Mouse (Mus musculus) lung, embryonic 15.5 days (tissue): ENCODE data around the gene Rpf2. TPM values are rescaled to one million over a fixed set of nuclear protein-coding genes. Genes with fewer than 3 reads are reported as not detected.

Experiments used
- ATAC-seq: fragments of 200-750 bp; cut with Nextera tagmentation; 2 replicates; pipeline ENCODE4 v1.8.0; 2017; ENCODE audit warnings: moderate number of reproducible peaks, borderline replicate concordance; ENCODE audit not compliant: low FRiP score, low TSS enrichment; ENCODE audit errors: extremely low read depth
- H3K27ac ChIP-seq: fragments of 300-500 bp; sonication (generic); 2 replicates; pipeline ENCODE4 v1.5.1; 2015; ENCODE audit warnings: moderate library complexity, mild to moderate bottlenecking, inconsistent platforms
- H3K27me3 ChIP-seq: fragments of 300-500 bp; sonication (generic); 2 replicates; pipeline ENCODE4 v1.6.1; 2015; ENCODE audit warnings: inconsistent platforms
- H3K36me3 ChIP-seq: fragments of 300-500 bp; sonication (generic); 2 replicates; pipeline ENCODE4 v1.6.1; 2015; ENCODE audit warnings: inconsistent platforms
- H3K4me1 ChIP-seq: fragments of 300-500 bp; sonication (generic); 2 replicates; pipeline ENCODE4 v1.6.1; 2015; ENCODE audit warnings: inconsistent platforms
- H3K4me2 ChIP-seq: fragments of 300-500 bp; sonication (generic); 2 replicates; pipeline ENCODE4 v1.6.1; 2015; ENCODE audit warnings: inconsistent platforms, mild to moderate bottlenecking, moderate library complexity
- H3K4me3 ChIP-seq: fragments of 300-500 bp; sonication (generic); 2 replicates; pipeline ENCODE4 v1.5.1; 2015; ENCODE audit warnings: mild to moderate bottlenecking, inconsistent platforms
- H3K9ac ChIP-seq: fragments of 300-500 bp; sonication (generic); 2 replicates; pipeline ENCODE4 v1.6.1; 2015; ENCODE audit warnings: inconsistent platforms
- H3K9me3 ChIP-seq: fragments of 300-500 bp; sonication (generic); 2 replicates; pipeline ENCODE4 v1.6.1; 2016; ENCODE audit warnings: inconsistent platforms
- WGBS: fragments of 180-500 bp; shearing (Covaris S2); methylation state at CpG from one replicate; pipeline ENCODE4 v1.1.7; 2015; 5-methylcytosine and 5-hydroxymethylcytosine counted together
- polyA plus RNA-seq: library from polyadenylated mRNA; unstranded; fragments of >200 nt; fragmentation: Nextera tagmentation; extraction: Ambion mirVana; gene quantifications from 2 replicates; pipeline ENCODE4 v1.2.1, GENCODE M21; 2015

Rpf2 gene
- polyA plus RNA-seq, 1 experiment from 2014 or later: 62.3 TPM

DNA sequence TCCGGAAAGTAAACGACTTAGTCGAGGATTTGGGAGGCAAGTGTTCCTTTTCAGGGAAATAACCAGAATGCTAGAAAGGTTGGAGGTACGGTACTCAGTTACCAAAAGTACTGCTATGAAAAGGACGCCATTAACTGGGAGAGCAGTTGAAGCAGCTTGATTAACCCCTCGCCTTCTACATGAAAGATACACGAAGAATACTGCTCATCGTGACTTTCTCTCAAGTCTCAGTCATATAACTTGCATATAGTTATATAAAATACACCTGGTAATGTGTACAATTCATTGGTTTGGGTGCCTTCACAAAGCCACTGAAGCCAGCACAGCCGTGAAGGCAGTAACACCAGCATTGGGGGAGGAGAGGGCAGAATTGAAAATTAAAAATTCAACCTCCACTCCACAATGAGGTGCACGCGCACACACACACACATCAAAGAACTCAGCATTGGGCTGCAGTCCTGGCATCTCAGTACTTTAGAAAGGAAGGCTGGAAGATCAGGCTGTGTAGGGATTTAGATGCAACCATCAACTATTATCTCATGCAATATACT is 405 bp upstream of the Rpf2 start:
- no peaks in the 10 kb centered on the region for H3K27me3 ChIP-seq
- WGBS: 31% methylated on average over 11 of the region's 11 CpGs
- peaks cover 9% of the 10 kb centered on the region; the same call in 1 of the 2 replicates for H3K4me1 ChIP-seq
- peak overlapping the region; percentile 91 for H3K4me3 ChIP-seq
- peaks cover 57% of the 10 kb centered on the region for H3K36me3 ChIP-seq
- no peaks in the 10 kb centered on the region for H3K9me3 ChIP-seq
- H3K27ac ChIP-seq: peak overlapping the region; percentile 77
- peak overlapping the region; percentile 61; the same call in 1 of the 2 replicates for H3K9ac ChIP-seq
- ATAC-seq: 0 out of 2 replicates have a peak, but pooled peaks have one; percentile 13
- H3K4me2 ChIP-seq: peak overlapping the region; percentile 73

- no peak overlapping the region for H3K9ac ChIP-seq
- no peak overlapping the region for H3K4me3 ChIP-seq
- WGBS: 95% methylated on average over 5 of the region's 5 CpGs
- peaks cover 42% of the 10 kb centered on the region for H3K36me3 ChIP-seq
- H3K9me3 ChIP-seq: no peaks in the 10 kb centered on the region
- no peak overlapping the region for H3K4me2 ChIP-seq
- H3K4me1 ChIP-seq: no peaks in the 10 kb centered on the region
- no peak overlapping the region for H3K27ac ChIP-seq
- no peaks in the 10 kb centered on the region for H3K27me3 ChIP-seq
- ATAC-seq: no peak
Measured at GRCm38 (mm10) chr10:40237826-40238225, 9.0 kb downstream of the Rpf2 start.

- no peak overlapping the region for H3K9ac ChIP-seq
- 86% methylated on average over 3 of the region's 3 CpGs for WGBS
Measured at GRCm38 (mm10) chr10:40233241-40233640, 13.6 kb downstream of the Rpf2 start.

GRCm38 (mm10) chr10:40232442-40232841 is 14.4 kb downstream of the Rpf2 start:
- Histone ChIP-seq H3K36me3 (peaks cover 61% of the 10 kb centered on the region), H3K27ac (no peak overlapping the region), H3K4me1 (no peaks in the 10 kb centered on the region), H3K9ac (no peak overlapping the region), H3K4me2 (no peak overlapping the region), H3K9me3 (no peaks in the 10 kb centered on the region), H3K4me3 (no peak overlapping the region), H3K27me3 (no peaks in the 10 kb centered on the region)
- 69% methylated on average over 7 of the region's 7 CpGs for WGBS
- ATAC-seq: no peak

More at GRCm38 (mm10) chr10:40233241-40233640, 13.6 kb downstream of the Rpf2 start:
- Histone ChIP-seq H3K36me3 (peaks cover 55% of the 10 kb centered on the region), H3K27ac (no peak overlapping the region), H3K4me2 (no peak overlapping the region), H3K27me3 (no peaks in the 10 kb centered on the region), H3K4me3 (no peak overlapping the region), H3K4me1 (no peaks in the 10 kb centered on the region), H3K9me3 (no peaks in the 10 kb centered on the region)
- ATAC-seq: no peak

DNA sequence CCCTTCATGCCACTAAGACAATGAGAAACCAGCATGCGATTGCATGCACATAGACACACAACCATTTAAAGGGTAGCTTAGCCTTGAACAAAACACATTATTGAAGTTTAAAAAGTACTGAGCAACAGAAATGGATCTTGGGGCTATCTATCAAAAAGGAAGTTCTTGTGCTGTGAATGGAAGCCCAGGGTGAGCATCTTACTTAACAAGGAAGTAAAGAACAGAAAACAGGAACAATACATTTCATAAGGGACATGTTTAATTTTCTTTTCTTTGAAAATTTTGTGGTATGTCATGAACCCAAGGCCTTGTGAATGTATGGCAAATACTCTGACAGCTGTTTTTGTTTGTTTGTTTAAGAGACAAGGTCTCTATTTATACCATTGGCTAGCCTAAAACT is 17.1 kb downstream of the Rpf2 start:
- WGBS: 94% methylated on average over 1 of the region's 1 CpGs
- no peak overlapping the region for H3K9ac ChIP-seq
- H3K9me3 ChIP-seq: no peaks in the 10 kb centered on the region
- no peaks in the 10 kb centered on the region for H3K27me3 ChIP-seq
- H3K27ac ChIP-seq: no peak overlapping the region
- H3K4me2 ChIP-seq: no peak overlapping the region
- ATAC-seq: no peak
- no peak overlapping the region for H3K4me3 ChIP-seq
- peaks cover 66% of the 10 kb centered on the region for H3K36me3 ChIP-seq
- H3K4me1 ChIP-seq: no peaks in the 10 kb centered on the region

DNA sequence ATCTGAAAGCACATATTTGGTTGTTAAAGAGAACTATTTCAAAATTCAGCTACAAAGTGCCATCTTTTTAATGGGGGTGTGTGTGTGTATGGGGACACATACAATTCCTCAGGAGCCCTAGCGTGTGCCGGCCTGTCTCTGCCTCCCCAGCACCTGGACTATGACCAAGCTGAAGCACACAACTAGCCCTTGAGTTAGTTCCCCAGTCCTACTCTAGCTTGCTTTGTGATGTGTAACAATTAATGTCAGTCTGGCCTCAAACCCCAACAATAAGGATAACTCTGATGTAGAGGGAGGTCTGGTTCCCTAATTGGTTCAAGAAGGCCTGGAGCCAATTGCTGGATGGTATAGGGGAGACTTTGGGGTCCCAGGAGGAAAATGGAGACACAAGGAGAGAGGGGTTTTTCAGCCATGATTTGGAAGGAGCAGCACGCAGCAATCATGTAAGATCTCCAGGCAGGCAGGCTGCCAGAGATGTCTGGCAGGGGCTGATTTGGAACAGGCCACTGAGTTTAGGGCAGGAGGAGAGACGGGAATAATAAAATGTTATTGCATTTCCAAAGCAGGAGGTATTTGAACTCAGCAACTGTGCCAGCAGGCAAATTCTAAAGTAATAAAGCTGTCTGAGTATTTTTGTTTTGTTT is 19.1 kb downstream of the Rpf2 start:
- no peaks in the 10 kb centered on the region for H3K27me3 ChIP-seq
- peaks cover 70% of the 10 kb centered on the region for H3K36me3 ChIP-seq
- no peak overlapping the region for H3K4me3 ChIP-seq
- H3K4me2 ChIP-seq: no peak overlapping the region
- no peak overlapping the region for H3K9ac ChIP-seq
- 80% methylated on average over 4 of the region's 4 CpGs for WGBS
- H3K9me3 ChIP-seq: no peaks in the 10 kb centered on the region
- ATAC-seq: no peak
- H3K4me1 ChIP-seq: no peaks in the 10 kb centered on the region
- no peak overlapping the region for H3K27ac ChIP-seq

GRCm38 (mm10) chr10:40218874-40219273 is 28.0 kb downstream of the Rpf2 start:
- H3K36me3 ChIP-seq: peaks cover 25% of the 10 kb centered on the region
- H3K27ac ChIP-seq: no peak overlapping the region
- no peak overlapping the region for H3K9ac ChIP-seq
- 70% methylated on average over 3 of the region's 3 CpGs for WGBS
- no peaks in the 10 kb centered on the region for H3K4me1 ChIP-seq
- H3K9me3 ChIP-seq: no peaks in the 10 kb centered on the region
- H3K4me3 ChIP-seq: no peak overlapping the region
- H3K4me2 ChIP-seq: no peak overlapping the region
- no peaks in the 10 kb centered on the region for H3K27me3 ChIP-seq
- ATAC-seq: no peak

GRCm38 (mm10) chr10:40212443-40213169 is 34.2 kb downstream of the Rpf2 start:
- no peaks in the 10 kb centered on the region for H3K36me3 ChIP-seq
- no peaks in the 10 kb centered on the region for H3K27me3 ChIP-seq
- H3K4me2 ChIP-seq: no peak overlapping the region
- H3K4me1 ChIP-seq: no peaks in the 10 kb centered on the region
- H3K9me3 ChIP-seq: no peaks in the 10 kb centered on the region
- no peak overlapping the region for H3K4me3 ChIP-seq
- H3K27ac ChIP-seq: no peak overlapping the region
- 34% methylated on average over 13 of the region's 13 CpGs for WGBS
- ATAC-seq: peak; percentile 90
- H3K9ac ChIP-seq: no peak overlapping the region

GRCm38 (mm10) chr10:40195001-40195400 is 51.8 kb downstream of the Rpf2 start:
- Histone ChIP-seq H3K4me3 (no peak overlapping the region), H3K9me3 (no peaks in the 10 kb centered on the region)
- WGBS: 82% methylated on average over 6 of the region's 6 CpGs

DNA sequence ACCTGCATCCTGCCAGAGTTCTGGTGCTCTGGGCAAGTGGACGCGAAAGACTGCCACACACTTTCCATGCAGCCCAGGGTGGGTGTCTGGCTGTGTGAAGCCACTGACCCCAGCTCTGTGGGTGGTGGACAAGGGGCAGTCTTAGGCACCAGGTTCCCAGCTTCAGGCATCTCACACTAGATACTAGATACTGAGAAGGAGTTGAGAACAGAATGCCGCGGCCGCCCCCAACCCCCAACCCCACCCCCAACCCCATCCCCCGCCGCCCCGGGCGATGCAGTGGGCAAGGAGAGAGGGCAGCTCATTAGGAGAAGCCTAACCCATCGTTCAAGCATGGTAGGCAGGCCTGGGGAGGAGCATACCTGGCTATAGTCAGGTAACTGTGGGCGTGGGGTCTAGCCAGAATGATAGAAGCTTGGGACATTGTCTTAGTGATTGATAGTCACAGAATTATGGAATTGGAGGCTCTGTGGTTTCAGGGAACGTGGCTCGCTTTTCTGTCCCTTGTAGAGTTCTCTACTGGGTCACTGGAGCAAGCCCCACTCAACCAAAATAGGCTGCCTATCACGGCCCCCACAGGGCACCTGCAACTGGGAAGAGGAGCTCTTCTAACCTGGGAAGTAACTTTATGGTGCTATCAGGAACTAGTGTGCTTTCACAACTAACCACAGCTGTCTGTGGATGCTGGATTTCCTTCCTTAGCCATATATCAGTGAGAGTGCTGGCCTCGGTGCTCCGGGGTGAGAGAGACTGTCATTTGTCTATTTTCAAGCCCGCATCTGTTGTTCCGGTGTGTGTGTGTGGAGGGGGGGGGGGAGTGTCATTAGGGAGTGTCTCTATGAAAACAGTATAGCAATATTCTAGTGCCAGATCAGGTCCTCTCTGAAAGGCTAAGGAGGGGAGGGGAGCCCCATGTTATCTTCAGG is 54.6 kb downstream of the Rpf2 start:
- Histone ChIP-seq H3K4me2 (peak overlapping the region; percentile 44), H3K27ac (no peak overlapping the region), H3K4me3 (peak overlapping the region; percentile 16), H3K9me3 (no peaks in the 10 kb centered on the region), H3K9ac (no peak overlapping the region), H3K27me3 (0 out of 2 replicates have a peak, but pooled peaks cover 10% of the 10 kb centered on the region), H3K4me1 (peaks cover 8% of the 10 kb centered on the region; the same call in 1 of the 2 replicates), H3K36me3 (no peaks in the 10 kb centered on the region)
- WGBS: 45% methylated on average over 18 of the region's 18 CpGs
- ATAC-seq: 0 out of 2 replicates have a peak, but pooled peaks have one; percentile 19

More at GRCm38 (mm10) chr10:40195001-40195400, 51.8 kb downstream of the Rpf2 start:
- 0 out of 2 replicates have a peak, but pooled peaks cover 7% of the 10 kb centered on the region for H3K27me3 ChIP-seq
- no peak overlapping the region for H3K4me2 ChIP-seq
- ATAC-seq: no peak
- H3K36me3 ChIP-seq: no peaks in the 10 kb centered on the region
- peaks cover 8% of the 10 kb centered on the region; the same call in 1 of the 2 replicates for H3K4me1 ChIP-seq
- H3K9ac ChIP-seq: no peak overlapping the region
- H3K27ac ChIP-seq: no peak overlapping the region

- no peaks in the 10 kb centered on the region for H3K36me3 ChIP-seq
- no peaks in the 10 kb centered on the region for H3K9me3 ChIP-seq
- H3K9ac ChIP-seq: no peak overlapping the region
- H3K27me3 ChIP-seq: 0 out of 2 replicates have a peak, but pooled peaks cover 10% of the 10 kb centered on the region
- no peak overlapping the region for H3K27ac ChIP-seq
- peak overlapping the region; percentile 44 for H3K4me2 ChIP-seq
- ATAC-seq: no peak
- peaks cover 8% of the 10 kb centered on the region; the same call in 1 of the 2 replicates for H3K4me1 ChIP-seq
- WGBS: 31% methylated on average over 22 of the region's 22 CpGs
- H3K4me3 ChIP-seq: peak overlapping the region; percentile 16
Measured at GRCm38 (mm10) chr10:40191338-40191979, 55.4 kb downstream of the Rpf2 start.
